Mouse (Mus musculus) CH12.LX (cell line): ENCODE data around the gene Pitpnm2. TPM values are rescaled to one million over a fixed set of nuclear protein-coding genes. Genes with fewer than 3 reads are reported as not detected.

ENCODE experiments used
- DNase-seq: peaks from one replicate; pipeline ENCODE4 v3.0.0-alpha.2; 2013; ENCODE audit errors: extremely low read depth
- H3K27ac ChIP-seq: 2 replicates; pipeline ENCODE4 v1.5.1; 2012; ENCODE audit warnings: low read depth, mild to moderate bottlenecking, control low read depth, moderate library complexity; ENCODE audit not compliant: insufficient read depth
- H3K27me3 ChIP-seq: replicated peaks from 2 replicates; pipeline ENCODE3; 2012; ENCODE audit warnings: inconsistent platforms
- H3K36me3 ChIP-seq, 2 experiments: replicated peaks in 1 of 2; 2 replicates each; pipeline versions ENCODE3 to v1.6.1; 2012; ENCODE audit warnings: inconsistent platforms in 1 of 2, low read length in 1 of 2, mild to moderate bottlenecking in 1 of 2, mixed read lengths in 1 of 2, moderate library complexity in 1 of 2; ENCODE audit not compliant: control insufficient read depth in 1 of 2, insufficient read depth in 1 of 2
- H3K4me1 ChIP-seq, 2 experiments: 2 replicates each; pipeline ENCODE4 v1.6.1; 2012; ENCODE audit warnings: inconsistent platforms in 1 of 2, moderate library complexity in 1 of 2; ENCODE audit not compliant: insufficient read depth in 2 of 2, control insufficient read depth in 1 of 2
- H3K4me2 ChIP-seq: 2 replicates; pipeline ENCODE4 v1.6.1; 2012; ENCODE audit warnings: low read depth, mild to moderate bottlenecking, control low read depth; ENCODE audit not compliant: poor library complexity, insufficient read depth, severe bottlenecking
- H3K4me3 ChIP-seq, 3 experiments: fragments of 150-350 bp in 1 of 3; sonication (generic) in 1 of 3; replicated peaks in 1 of 3; 2 replicates each; pipeline versions ENCODE3 to v1.5.1; 2011 to 2012; ENCODE audit warnings: low read depth in 2 of 3, low read length in 2 of 3, mild to moderate bottlenecking in 2 of 3, moderate library complexity in 2 of 3, control low read depth in 1 of 3, improper control_type of control experiment in 1 of 3, inconsistent platforms in 1 of 3, mixed read lengths in 1 of 3; ENCODE audit not compliant: poor library complexity in 1 of 3
- H3K79me2 ChIP-seq: replicated peaks from 2 replicates; pipeline ENCODE4 v1.6.1; 2012; ENCODE audit warnings: mild to moderate bottlenecking, moderate library complexity; ENCODE audit not compliant: control insufficient read depth, poor library complexity, insufficient read depth, severe bottlenecking; ENCODE audit errors: extremely low read depth
- H3K9ac ChIP-seq: 2 replicates; pipeline ENCODE4 v1.6.1; 2012; ENCODE audit warnings: low read depth, mild to moderate bottlenecking, control low read depth, moderate library complexity; ENCODE audit not compliant: insufficient read depth
- H3K9me3 ChIP-seq: replicated peaks from 2 replicates; pipeline ENCODE3; 2012; ENCODE audit warnings: low read length, inconsistent platforms, mixed read lengths
- BHLHE40 ChIP-seq: IDR thresholded peaks from 2 replicates; pipeline ENCODE4 v1.6.1; 2011; ENCODE audit warnings: mild to moderate bottlenecking, low read depth, low read length, improper control_type of control experiment
- CHD1 ChIP-seq: IDR thresholded peaks from 2 replicates; pipeline ENCODE4 v1.6.1; 2012; ENCODE audit warnings: low read depth, low read length, improper control_type of control experiment, inconsistent platforms
- CHD2 ChIP-seq: IDR thresholded peaks from 2 replicates; pipeline ENCODE4 v1.6.1; 2011; ENCODE audit warnings: low read length, improper control_type of control experiment
- CTCF ChIP-seq, 2 experiments: IDR thresholded peaks in 1 of 2; conservative IDR thresholded peaks in 1 of 2; 2 replicates each; pipeline ENCODE4 v1.5.1; 2011 to 2012; ENCODE audit warnings: low read depth in 2 of 2, low read length in 2 of 2, improper control_type of control experiment in 1 of 2, inconsistent platforms in 1 of 2, mild to moderate bottlenecking in 1 of 2, moderate library complexity in 1 of 2
- E2F4 ChIP-seq: IDR thresholded peaks from 2 replicates; pipeline ENCODE4 v1.6.1; 2011; ENCODE audit warnings: low read depth, low read length, improper control_type of control experiment; ENCODE audit not compliant: insufficient replicate concordance
- EP300 ChIP-seq: IDR thresholded peaks from 2 replicates; pipeline ENCODE4 v1.6.1; 2011; ENCODE audit warnings: low read length, improper control_type of control experiment
- KAT2A ChIP-seq: IDR thresholded peaks from 2 replicates; pipeline ENCODE4 v1.6.1; 2012; ENCODE audit warnings: low read length, improper control_type of control experiment, inconsistent platforms; ENCODE audit not compliant: insufficient replicate concordance
- MYC ChIP-seq: IDR thresholded peaks from 2 replicates; pipeline ENCODE4 v1.6.1; 2011; ENCODE audit warnings: low read depth, mild to moderate bottlenecking, improper control_type of control experiment, low read length
- PAX5 ChIP-seq: IDR thresholded peaks from 2 replicates; pipeline ENCODE4 v1.6.1; 2012; ENCODE audit warnings: low read length, inconsistent platforms, mixed read lengths
- POLR2A ChIP-seq: IDR thresholded peaks from 2 replicates; pipeline ENCODE4 v1.6.1; 2011; ENCODE audit warnings: low read depth, mild to moderate bottlenecking, improper control_type of control experiment, low read length
- RAD21 ChIP-seq: IDR thresholded peaks from 2 replicates; pipeline ENCODE4 v1.6.1; 2011; ENCODE audit warnings: low read depth, mild to moderate bottlenecking, low read length, improper control_type of control experiment, moderate library complexity
- SIN3A ChIP-seq: IDR thresholded peaks from 2 replicates; pipeline ENCODE4 v1.6.1; 2012; ENCODE audit warnings: low read length, improper control_type of control experiment, inconsistent platforms
- SMC3 ChIP-seq: IDR thresholded peaks from 2 replicates; pipeline ENCODE4 v1.6.1; 2011; ENCODE audit warnings: low read depth, low read length, improper control_type of control experiment
- TBP ChIP-seq: conservative IDR thresholded peaks from 2 replicates; pipeline ENCODE4 v1.6.1; 2011; ENCODE audit warnings: low read depth, low read length, improper control_type of control experiment
- TCF12 ChIP-seq: IDR thresholded peaks from 2 replicates; pipeline ENCODE4 v1.6.1; 2014; ENCODE audit warnings: low read depth, mild to moderate bottlenecking, inconsistent platforms, low read length, improper control_type of control experiment
- UBTF ChIP-seq: IDR thresholded peaks from 2 replicates; pipeline ENCODE4 v1.6.1; 2012; ENCODE audit warnings: low read depth, mild to moderate bottlenecking, inconsistent platforms, low read length, improper control_type of control experiment, moderate library complexity
- USF2 ChIP-seq: conservative IDR thresholded peaks from 2 replicates; pipeline ENCODE4 v1.6.1; 2011; ENCODE audit warnings: low read depth, low read length, improper control_type of control experiment
- ZC3H11A ChIP-seq: IDR thresholded peaks from 2 replicates; pipeline ENCODE4 v1.6.1; 2012; ENCODE audit warnings: low read depth, mild to moderate bottlenecking, inconsistent platforms, low read length, improper control_type of control experiment
- ZKSCAN1 ChIP-seq: IDR thresholded peaks from 2 replicates; pipeline ENCODE4 v1.6.1; 2012; ENCODE audit warnings: low read depth, inconsistent platforms, low read length, improper control_type of control experiment, borderline replicate concordance
- ZMIZ1 ChIP-seq: IDR thresholded peaks from 2 replicates; pipeline ENCODE4 v1.6.1; 2012; ENCODE audit warnings: low read depth, mild to moderate bottlenecking, inconsistent platforms, low read length, improper control_type of control experiment
- dilution Hi-C: fragments of 300-500 bp; cut with MboI; formaldehyde crosslinking; loops from 2 replicates; pipeline ENCODE4 v1.14.3; 2020; ENCODE audit warnings: low sequenced_read_pairs; ENCODE audit not compliant: extremely low pct_unique_long_range_greater_than_20kb, extremely low pct_ligation_motif_present
- in situ Hi-C: fragments of 300-500 bp; cut with MboI; formaldehyde crosslinking; loops from 3 replicates; pipeline ENCODE4 v1.14.3; 2019; ENCODE audit warnings: low sequenced_read_pairs, low pct_ligation_motif_present, low pct_unique_long_range_greater_than_20kb, mixed read lengths
- polyA plus RNA-seq: library from polyadenylated mRNA; unstranded; fragments of >175 nt; gene quantifications from 2 replicates; pipeline ENCODE4 v1.2.1, GENCODE M21; 2012; ENCODE audit warnings: low read depth; ENCODE audit not compliant: insufficient read length
- total RNA-seq, 2 experiments: library from RNA; depleted of rRNA; stranded (reverse); fragments of 300-350 nt in 1 of 2; fragments of >200 nt in 1 of 2; gene quantifications; 2 replicates each; pipeline ENCODE4 v1.2.3; 2012 to 2014

Pitpnm2 gene
- total and polyA plus RNA-seq, 3 experiments, result 1.0 to 11.9 (median 5.3) TPM

DNA sequence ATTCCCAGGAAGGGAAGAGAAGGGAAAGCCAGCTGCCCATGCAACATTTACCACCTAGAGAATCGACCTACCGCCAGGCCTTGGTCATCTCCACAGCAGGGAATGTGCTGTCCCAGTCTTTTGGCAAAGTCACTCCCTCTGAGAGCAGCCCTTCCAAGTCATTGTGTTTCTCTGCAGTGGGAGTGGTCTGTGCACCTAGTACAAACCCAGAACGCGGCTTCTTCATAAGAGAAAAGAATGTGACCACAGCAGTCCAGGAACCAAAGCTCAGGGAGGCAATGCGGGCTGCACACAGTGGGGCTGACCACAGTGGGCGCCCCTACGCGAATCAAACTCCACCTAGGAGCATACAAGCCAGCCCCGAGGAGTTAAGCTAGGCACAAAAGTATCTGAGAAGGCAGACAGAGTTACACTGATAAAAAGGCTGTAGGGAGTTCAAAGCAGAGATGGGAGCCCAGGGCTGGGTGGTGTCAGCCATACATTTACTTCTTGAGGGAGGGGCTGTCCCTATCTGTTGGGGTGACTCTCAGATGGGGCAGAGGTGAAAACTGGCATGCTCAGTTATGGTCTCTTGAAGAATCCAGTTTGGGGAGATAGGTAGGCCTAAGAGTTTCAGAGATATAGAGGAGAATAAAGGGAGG lies 1.5 kb downstream of the Pitpnm2 start:
- dilution Hi-C loops, result no loop called here
- DNase-seq, result no peak
- TF ChIP-seq TBP (no peak), UBTF (no peak), ZKSCAN1 (peak; percentile 69), KAT2A (no peak), SIN3A (no peak), TCF12 (no peak), BHLHE40 (no peak)
- TF ChIP-seq, all 38 proteins: peak for 1
- no peaks in the 10 kb centered on the region for H3K9me3 ChIP-seq
- no peaks in the 10 kb centered on the region; the same call in 1 of the 2 replicates for H3K79me2 ChIP-seq
- H3K9ac ChIP-seq, result no peak overlapping the region
- H3K27ac ChIP-seq, result no peak overlapping the region
- H3K4me1 ChIP-seq, result peaks cover 5 to 20% of the 10 kb centered on the region in 2 experiments
- no peak overlapping the region for H3K4me3 ChIP-seq
- no peaks in the 10 kb centered on the region for H3K27me3 ChIP-seq
- peaks cover 2 to 42% of the 10 kb centered on the region in 2 experiments for H3K36me3 ChIP-seq
- no peak overlapping the region for H3K4me2 ChIP-seq
- in situ Hi-C loops, result no loop called here

DNA sequence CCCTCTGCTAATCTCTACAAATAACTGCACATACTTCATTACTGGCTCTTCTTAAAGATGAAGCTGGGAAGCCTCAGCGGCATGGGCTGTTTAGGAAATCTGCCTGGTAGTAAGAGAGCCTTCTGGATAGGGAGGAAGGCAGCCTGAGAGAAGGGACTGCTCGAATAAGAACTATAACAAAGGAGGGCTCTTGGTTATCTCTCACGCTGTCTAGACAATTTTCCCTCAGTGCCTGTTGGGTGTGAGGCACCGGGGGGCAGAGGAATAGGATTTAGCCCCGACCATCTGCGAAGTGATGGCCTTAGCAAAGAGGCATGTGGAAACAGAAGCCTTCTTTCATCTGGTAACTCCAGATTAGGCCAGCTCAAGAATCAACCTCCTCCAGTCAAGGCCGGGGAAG lies 2.3 kb downstream of the Pitpnm2 start:
- Histone ChIP-seq H3K9ac (no peak overlapping the region), H3K4me1 (peaks cover 5 to 21% of the 10 kb centered on the region in 2 experiments)
- dilution Hi-C loops, result no loop called here

DNA sequence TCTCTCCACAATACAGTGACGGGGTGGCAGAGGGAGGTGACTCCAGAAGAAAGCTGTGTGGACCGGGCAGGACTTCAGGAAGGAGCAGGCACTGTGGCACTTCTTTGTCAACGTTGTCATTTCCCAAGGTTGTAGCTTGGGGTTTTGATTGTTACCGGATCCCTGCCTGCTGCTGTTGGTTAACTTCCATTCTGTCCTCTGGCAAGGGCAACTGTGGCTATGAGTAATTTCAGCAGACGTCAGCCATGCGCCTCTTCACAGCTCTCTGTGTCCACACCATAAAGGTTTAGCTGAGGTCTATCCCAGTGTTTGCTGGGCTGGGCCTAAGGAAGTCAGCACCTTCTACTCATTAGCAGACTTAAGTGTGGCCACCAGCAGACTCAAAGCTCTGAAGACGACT lies 4.7 kb downstream of the Pitpnm2 start:
- no peak for DNase-seq
- no peak overlapping the region for H3K27ac ChIP-seq
- no peaks in the 10 kb centered on the region for H3K79me2 ChIP-seq
- in situ Hi-C loops (no loop called here), dilution Hi-C loops (no loop called here)
- H3K4me1 ChIP-seq, result peaks cover 7 to 33% of the 10 kb centered on the region in 2 experiments; a peak in 3 of 4 replicates
- no peak overlapping the region for H3K9ac ChIP-seq
- peaks cover 2 to 49% of the 10 kb centered on the region in 2 experiments for H3K36me3 ChIP-seq
- no peak for TF ChIP-seq CTCF (conservative IDR thresholded peaks at IDR 0.05 in 1 of 2, IDR thresholded peaks at IDR 0.05 in 1 of 2; ENCODE audit: low read depth in 2 of 2, low read length in 2 of 2)
- no peak for TF ChIP-seq EP300
- TF ChIP-seq ZMIZ1, result no peak
- no peak for TF ChIP-seq RAD21
- no peak for TF ChIP-seq ZKSCAN1
- no peak for TF ChIP-seq ZC3H11A
- no peak for TF ChIP-seq E2F4
- TF ChIP-seq MYC, result no peak
- no peaks in the 10 kb centered on the region for H3K9me3 ChIP-seq
- no peak overlapping the region for H3K4me2 ChIP-seq
- H3K4me3 ChIP-seq, result no peak overlapping the region
- no peaks in the 10 kb centered on the region for H3K27me3 ChIP-seq

More for the DNA sequence above, 2.3 kb downstream of the Pitpnm2 start:
- peaks cover 2 to 45% of the 10 kb centered on the region in 2 experiments for H3K36me3 ChIP-seq
- no peaks in the 10 kb centered on the region for H3K9me3 ChIP-seq
- no peak overlapping the region for H3K4me3 ChIP-seq
- no peak overlapping the region for H3K4me2 ChIP-seq
- no peaks in the 10 kb centered on the region for H3K27me3 ChIP-seq
- no peak for TF ChIP-seq CHD1
- no peak for TF ChIP-seq CHD2
- TF ChIP-seq PAX5, result no peak
- TF ChIP-seq USF2, result no peak
- TF ChIP-seq SMC3, result no peak
- TF ChIP-seq POLR2A, result no peak
- no peaks in the 10 kb centered on the region; the same call in 1 of the 2 replicates for H3K79me2 ChIP-seq
- DNase-seq, result no peak
- in situ Hi-C loops, result no loop called here
- no peak overlapping the region for H3K27ac ChIP-seq
